Mouse (Mus musculus): ENCODE data around the gene Mrpl51.

GRCm38 (mm10) chr6:125216898-125217297, 25.3 kb downstream of the Mrpl51 start:
- TF ChIP-seq POLR2A (IDR thresholded peaks at IDR 0.05; ENCODE audit: extremely low read depth, insufficient read depth, low read length): no peak
- no peak for TF ChIP-seq CTCF (IDR thresholded peaks at IDR 0.05; ENCODE audit: low read depth, low read length)

All from liver, adult 2 months (tissue).